In the genomic region with DNA sequence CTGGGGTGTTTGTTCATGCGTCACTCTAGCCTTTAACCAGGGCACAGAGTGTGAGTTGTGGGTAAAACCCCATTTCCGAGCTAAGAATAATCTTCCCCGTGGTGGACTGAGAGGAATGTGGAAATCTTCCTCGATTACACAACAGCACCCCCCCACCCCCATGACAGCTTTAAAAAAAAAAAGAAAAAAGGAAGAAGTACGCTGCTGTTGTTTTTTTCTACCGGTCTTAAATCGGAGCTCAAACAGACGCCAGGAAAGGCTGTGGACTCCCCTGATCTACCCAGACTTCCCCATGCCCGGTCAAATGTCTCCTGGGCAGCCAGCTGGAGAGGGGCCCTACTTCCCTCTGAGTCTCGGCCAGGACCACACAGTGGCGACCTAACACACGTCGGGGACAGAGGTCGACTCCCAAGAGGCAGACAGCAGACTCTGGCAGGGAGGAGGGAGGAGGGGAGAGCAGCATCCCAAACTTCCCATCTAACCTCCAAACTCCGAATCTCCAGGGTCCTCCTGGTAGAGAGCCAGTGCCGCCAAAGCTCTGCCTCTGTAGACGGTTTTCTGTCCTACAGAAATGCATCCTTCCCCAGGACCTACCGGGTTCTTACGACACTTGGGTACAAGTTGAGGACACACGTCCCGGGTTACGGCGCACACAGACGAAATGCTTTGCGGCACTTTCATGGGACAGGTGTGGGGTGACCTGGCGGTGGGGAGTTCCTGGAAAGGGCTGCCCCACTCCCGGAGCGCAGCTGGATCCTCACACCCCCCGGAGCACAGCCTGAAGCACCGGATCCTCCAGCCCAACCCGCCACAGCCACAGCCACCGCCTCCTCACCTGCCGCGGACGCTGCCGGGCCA, we compare ENCODE assay signal across 8 mouse cellular contexts. TPM values are rescaled to one million over a fixed set of nuclear protein-coding genes. Genes with fewer than 3 reads are reported as not detected.
DNase-seq lines count a peak whose midpoint lies in the region; ATAC-seq lines count a peak whose summit lies in the region.

No protein-coding gene starts in this region.

- ATAC-seq in megakaryocyte-erythroid progenitor cell, adult 5-6 weeks (replicated peaks; ENCODE audit: low FRiP score, low TSS enrichment, poor library complexity, severe bottlenecking): peak; percentile 62

- intact Hi-C loops in gastrocnemius, postnatal 14 days (cut with DNase I; ENCODE audit: low total_unique reads): no loop called here
- intact Hi-C loops in left cerebral cortex, postnatal 36 days (cut with DNase I): loop anchor here (1.0 to 5.0 kb wide), 3 partner anchors 38 to 90 kb away; partner anchors contain the start of genes Lig3 and Nle1

- DNase-seq in spleen, adult 18-20 months: peak; percentile 33 to 45
- DNase-seq in spleen, adult 12 weeks (ENCODE audit: low spot score): no peak
- peak; percentile 61 for DNase-seq in embryo, embryonic 10.5 days (ENCODE audit: low spot score)
- DNase-seq in gastrocnemius, postnatal 14 days: peak; percentile 66
- peak; percentile 80 for DNase-seq in induced T-regulatory cell, adult 2 months (ENCODE audit: low read depth)
- DNase-seq in left cerebral cortex, postnatal 36 days (ENCODE audit: low spot score in 2 of 2): peak; percentile 29 to 38
- peak; percentile 11 to 17 for DNase-seq in right cerebral cortex, postnatal 36 days (ENCODE audit: low spot score in 2 of 2)

RNA-seq across cellular contexts. Expression of gene Rffl, which starts 0.6 kb away (rescaled TPM):
- 1 to 10 TPM; 5.4 to 5.7 TPM for total RNA-seq in gastrocnemius, postnatal 14 days (2021)
- 10 to 100 TPM in 1 of 2 experiments, 1 to 10 TPM in 1; 9.2 to 10.3 TPM for total RNA-seq in left cerebral cortex, postnatal 36 days (2021)
- total RNA-seq in megakaryocyte-erythroid progenitor cell, adult 5-6 weeks (2014; fragmentation: Nextera tagmentation): 28.7 and 31.2 TPM in 2 replicates
- total RNA-seq in megakaryocyte-erythroid progenitor cell, adult 5-6 weeks (2017): 16.4 and 22.4 TPM in 2 replicates

RNA-seq across cellular contexts. Expression of gene Rad51d, which starts 20.0 kb away (rescaled TPM):
- total RNA-seq in gastrocnemius, postnatal 14 days (2021): 1 to 10 TPM; 5.3 to 5.7 TPM
- total RNA-seq in left cerebral cortex, postnatal 36 days (2021): 10 to 100 TPM; 18.0 to 21.0 TPM
- 14.3 and 20.0 TPM in 2 replicates for total RNA-seq in megakaryocyte-erythroid progenitor cell, adult 5-6 weeks (2014; fragmentation: Nextera tagmentation)
- total RNA-seq in megakaryocyte-erythroid progenitor cell, adult 5-6 weeks (2017): 16.3 and 18.9 TPM in 2 replicates

RNA-seq across cellular contexts. Expression of gene Fndc8, which starts 21.5 kb away (rescaled TPM):
- total RNA-seq in gastrocnemius, postnatal 14 days (2021): not detected
- not detected for total RNA-seq in left cerebral cortex, postnatal 36 days (2021)
- not detected in 2 replicates for total RNA-seq in megakaryocyte-erythroid progenitor cell, adult 5-6 weeks (2014; fragmentation: Nextera tagmentation)
- total RNA-seq in megakaryocyte-erythroid progenitor cell, adult 5-6 weeks (2017): not detected in 2 replicates

RNA-seq across cellular contexts. Expression of gene Nle1, which starts 37.8 kb away (rescaled TPM):
- 10 to 100 TPM in 1 of 2 experiments, 1 to 10 TPM in 1; 8.8 to 11.0 TPM for total RNA-seq in gastrocnemius, postnatal 14 days (2021)
- total RNA-seq in left cerebral cortex, postnatal 36 days (2021): 10 to 100 TPM; 30.6 to 44.8 TPM
- 103 and 130 TPM in 2 replicates for total RNA-seq in megakaryocyte-erythroid progenitor cell, adult 5-6 weeks (2014; fragmentation: Nextera tagmentation)
- 18.6 and 45.0 TPM in 2 replicates for total RNA-seq in megakaryocyte-erythroid progenitor cell, adult 5-6 weeks (2017)

RNA-seq across cellular contexts. Expression of gene Unc45b, which starts 39.9 kb away (rescaled TPM):
- total RNA-seq in gastrocnemius, postnatal 14 days (2021): 100 to 1,000 TPM; 106 to 108 TPM
- total RNA-seq in left cerebral cortex, postnatal 36 days (2021): 1 to 10 TPM; 1.2 to 2.3 TPM
- not detected in 2 replicates for total RNA-seq in megakaryocyte-erythroid progenitor cell, adult 5-6 weeks (2014; fragmentation: Nextera tagmentation)
- total RNA-seq in megakaryocyte-erythroid progenitor cell, adult 5-6 weeks (2017): not detected in 2 replicates
